Mouse (Mus musculus) adrenal gland, adult (tissue): Measurements from ENCODE around the gene Prkcz.
A peak's percentile ranks its signal among the peaks of the same experiment; 100 is the strongest.

Experiments used
- DNase-seq, 2 experiments: peaks; one replicate each; pipeline ENCODE4 v3.0.0; 2022 to 2023; ENCODE audit warnings: low spot score in 1 of 2; ENCODE audit not compliant: inconsistent age in 2 of 2

Gene Prkcz

DNA sequence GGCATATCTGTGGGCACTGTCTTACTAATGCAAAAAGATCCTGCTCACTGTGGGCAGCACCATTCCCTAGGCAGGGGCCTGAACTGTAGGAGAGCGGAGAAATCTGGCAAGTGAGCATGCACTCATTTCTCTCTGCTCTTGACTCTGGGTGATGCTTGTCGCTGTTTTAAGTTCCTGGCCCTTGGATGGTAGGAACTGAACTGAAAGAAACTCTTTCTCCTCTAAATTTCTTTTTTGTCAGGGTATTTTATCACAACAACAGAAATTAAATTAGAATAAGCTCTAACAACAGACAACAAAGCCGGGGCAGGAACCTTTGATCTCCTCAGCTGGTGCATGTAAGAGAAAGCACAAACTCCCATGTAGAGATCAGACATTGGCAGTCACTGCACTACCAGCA is 46.1 kb downstream of the Prkcz start:
- DNase-seq, result no peak

DNA sequence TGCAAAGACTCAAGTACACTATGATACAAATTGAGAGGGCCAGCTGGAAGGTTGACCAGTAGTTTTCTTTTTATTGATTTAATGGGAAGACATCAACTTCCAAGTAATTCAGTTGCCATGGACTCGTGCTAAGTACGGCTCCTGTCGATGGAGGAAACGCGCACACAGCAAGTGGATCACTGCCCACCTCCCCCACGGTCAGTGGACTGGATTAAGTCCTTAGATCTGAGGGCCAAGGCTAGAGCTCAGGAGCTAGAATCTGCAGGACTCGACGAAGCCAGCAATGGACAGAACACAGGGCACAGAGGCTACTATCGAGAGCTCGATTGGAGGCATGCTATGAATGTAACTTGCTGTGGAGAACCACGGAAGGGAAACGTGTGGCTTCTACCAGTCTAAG is 52.5 kb downstream of the Prkcz start:
- DNase-seq, result no peak

DNA sequence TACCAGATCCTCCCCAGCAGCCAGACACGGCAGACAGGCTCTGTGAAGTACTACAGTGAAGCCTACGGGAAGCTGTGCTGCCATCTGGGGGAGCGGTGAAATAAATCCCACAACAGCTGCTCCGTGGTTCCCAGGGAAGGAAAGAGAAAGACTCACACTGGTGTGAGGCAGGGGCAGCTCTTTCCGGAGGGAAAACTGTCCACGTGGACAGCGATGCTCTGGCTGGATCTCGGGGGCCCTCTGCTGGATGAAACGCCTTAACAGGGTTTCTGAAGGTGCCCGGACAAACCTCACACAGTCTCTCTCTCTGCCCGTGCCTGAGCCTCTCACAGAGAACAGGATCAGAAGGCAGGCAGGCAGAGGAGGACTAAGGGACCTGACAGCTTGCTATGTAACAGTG is 53.1 kb downstream of the Prkcz start:
- peak; percentile 76 to 93 for DNase-seq

GRCm38 (mm10) chr4:155307591-155307990 is 53.6 kb downstream of the Prkcz start:
- DNase-seq, result no peak

DNA sequence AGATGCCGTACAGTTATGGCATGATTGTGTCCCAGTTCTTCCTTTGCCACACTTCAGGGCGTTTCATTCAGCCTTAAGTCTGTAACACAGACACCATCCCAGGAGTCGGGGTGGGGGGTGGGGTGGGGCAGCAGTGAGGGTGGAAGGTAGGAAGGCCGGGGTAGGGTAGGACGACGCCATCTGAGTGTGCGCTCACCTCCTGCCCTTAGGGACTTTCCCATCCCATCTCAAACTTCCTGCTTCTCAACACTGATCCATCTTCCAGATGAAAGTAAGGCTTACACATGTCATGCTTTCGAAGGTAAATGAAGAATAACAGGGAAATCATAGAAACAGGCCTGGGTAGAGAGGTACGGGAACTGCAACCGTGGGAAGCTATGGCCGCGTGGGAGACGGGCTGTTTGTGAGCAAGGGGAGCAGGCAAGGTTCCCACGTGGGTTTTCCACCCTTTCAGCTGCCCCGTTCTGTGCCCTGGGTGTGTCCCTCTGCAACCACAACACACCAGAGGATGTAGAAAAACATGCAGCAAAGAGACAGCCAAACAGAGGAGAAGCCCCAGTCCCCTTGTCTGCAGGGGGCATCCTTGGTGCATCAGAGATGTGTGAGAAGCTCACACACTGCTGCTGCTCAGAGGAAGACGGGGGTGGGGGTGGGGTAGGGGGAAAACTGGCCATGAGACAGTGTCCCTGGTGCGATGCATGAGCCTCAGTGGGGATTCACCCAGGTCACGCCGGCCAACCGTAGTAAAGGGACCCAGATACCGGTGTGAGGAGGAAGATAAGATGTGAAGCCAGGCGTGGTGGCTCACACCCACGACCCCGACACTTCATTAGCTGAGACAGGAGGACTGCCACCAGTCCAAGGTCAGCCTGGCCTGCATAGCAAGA is 54.6 kb downstream of the Prkcz start:
- DNase-seq, result no peak

GRCm38 (mm10) chr4:155305531-155306031 is 55.6 kb downstream of the Prkcz start:
- no peak for DNase-seq

GRCm38 (mm10) chr4:155304508-155305096 is 56.6 kb downstream of the Prkcz start:
- DNase-seq, result no peak

DNA sequence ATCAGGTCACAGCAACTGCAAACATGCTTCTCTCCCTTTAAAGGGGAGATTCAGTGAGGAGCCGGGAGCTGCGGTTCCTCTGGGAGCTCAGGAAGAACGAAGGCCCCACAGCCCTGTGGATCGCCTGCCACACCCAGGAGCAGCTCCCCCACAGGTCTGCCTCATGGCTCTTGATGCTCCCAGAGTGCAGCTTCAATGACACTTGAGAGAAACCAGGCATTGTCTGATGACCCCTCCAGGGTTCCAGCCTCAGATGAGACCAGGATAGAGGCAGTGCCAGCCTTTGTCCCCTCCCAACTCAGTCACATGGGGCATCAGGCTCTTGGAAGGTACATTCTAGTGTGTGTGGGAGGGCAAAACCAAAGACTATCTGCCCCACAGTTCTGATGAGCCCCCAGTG is 59.2 kb downstream of the Prkcz start:
- no peak for DNase-seq

DNA sequence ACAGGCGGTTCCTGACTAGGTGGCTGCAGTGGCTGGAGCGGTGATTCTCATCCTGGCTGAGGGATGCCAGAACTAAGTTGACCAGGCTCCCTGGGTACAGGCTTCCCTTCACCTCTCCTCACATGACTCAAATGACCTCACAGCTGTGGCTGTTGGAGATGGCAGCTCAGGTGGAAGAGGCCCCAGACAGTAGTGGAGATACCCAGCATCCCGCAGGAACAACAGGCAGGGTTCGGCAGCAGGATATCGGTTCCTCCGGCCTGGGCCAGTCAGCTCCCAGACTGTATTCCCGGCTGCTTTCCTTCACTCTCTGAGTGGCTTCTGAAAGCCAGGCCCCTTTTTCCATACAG is 60.1 kb downstream of the Prkcz start:
- no peak for DNase-seq

DNA sequence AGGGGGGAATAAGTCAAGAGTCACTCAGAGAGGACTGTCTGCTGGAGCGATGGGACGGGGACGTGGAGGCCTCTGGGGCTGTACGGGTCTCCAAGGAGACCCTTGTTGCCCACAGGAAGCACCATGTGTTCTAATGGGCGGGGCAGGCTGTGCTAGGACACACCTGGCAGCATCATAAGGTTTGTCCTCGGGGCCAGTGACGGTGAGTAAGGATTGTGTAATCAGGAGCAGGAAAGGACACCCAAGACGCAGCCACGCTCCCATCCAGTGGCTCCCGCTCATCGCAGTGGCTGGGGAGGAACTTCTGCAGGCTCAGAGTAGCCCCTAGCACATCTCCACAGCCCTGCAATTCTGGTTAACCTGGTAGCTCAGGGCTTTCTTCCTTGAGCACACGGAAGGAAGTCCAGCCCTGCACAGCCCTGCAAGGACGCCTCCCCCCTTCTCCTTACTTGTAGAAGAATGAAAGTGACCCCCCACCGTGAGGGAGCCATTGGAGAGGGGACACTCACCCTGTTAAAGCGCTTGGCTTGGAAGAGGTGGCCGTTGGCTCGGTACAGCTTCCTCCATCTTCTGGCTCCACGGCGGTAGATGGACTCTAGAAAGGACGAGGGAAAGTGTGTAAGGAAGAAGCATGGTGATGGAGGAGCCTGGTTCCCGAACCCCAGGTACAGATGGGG is 60.6 kb downstream of the Prkcz start:
- DNase-seq, result no peak

- no peak for DNase-seq
These were observed 62.3 kb downstream of the Prkcz start for GRCm38 (mm10) chr4:155298826-155299225.

GRCm38 (mm10) chr4:155297057-155297456 is 64.1 kb downstream of the Prkcz start:
- peak in 1 of 2 experiments; percentile 47 for DNase-seq

GRCm38 (mm10) chr4:155295996-155296395 is 65.2 kb downstream of the Prkcz start:
- DNase-seq, result no peak

- DNase-seq, result no peak
These were observed 66.1 kb downstream of the Prkcz start for GRCm38 (mm10) chr4:155295026-155295590.

DNA sequence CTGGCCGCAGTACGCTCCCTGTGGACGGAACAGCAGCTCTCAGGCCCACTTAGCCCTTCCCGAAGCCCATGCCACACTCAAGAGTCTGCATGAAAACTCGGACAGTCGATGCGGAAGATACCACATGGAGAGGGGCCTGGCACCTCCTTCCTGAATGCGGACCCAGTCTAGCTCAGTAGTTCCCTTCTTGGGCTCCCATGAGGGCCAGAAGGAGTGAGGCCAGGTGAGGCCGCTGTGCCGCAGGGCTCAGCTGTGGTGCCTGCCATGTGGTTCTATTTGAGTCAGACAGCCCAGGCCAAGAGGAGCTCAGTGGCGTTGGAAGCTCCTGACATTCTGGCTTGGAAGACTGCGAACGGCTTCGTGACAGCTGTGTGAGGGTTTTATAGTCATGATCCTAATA is 66.8 kb downstream of the Prkcz start:
- DNase-seq, result no peak

GRCm38 (mm10) chr4:155292863-155293262 is 68.3 kb downstream of the Prkcz start:
- DNase-seq, result no peak

- DNase-seq, result no peak
These were observed 71.1 kb downstream of the Prkcz start for GRCm38 (mm10) chr4:155290045-155290444.

DNA sequence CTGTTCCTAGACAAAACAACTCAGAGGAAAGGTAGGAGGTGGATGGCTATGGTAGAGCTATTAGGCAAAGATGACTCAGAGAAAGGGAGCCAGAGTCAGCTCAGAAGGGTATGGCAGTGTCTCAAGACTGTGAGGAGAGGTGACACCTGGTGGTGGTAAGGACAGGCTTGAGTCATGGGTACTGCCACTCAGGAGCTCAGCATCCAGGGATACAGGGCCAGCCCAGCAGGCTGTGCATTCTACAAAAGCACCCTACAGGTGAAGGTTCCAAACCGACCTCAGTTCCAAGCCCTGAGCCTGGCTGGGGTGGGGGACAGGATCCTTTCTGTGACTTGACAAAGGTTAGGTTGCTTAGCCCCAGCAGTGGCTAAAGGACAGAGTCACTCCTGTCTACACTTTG is 72.6 kb downstream of the Prkcz start:
- DNase-seq, result no peak

- no peak for DNase-seq
These were observed 73.4 kb downstream of the Prkcz start for GRCm38 (mm10) chr4:155287713-155288112.

DNA sequence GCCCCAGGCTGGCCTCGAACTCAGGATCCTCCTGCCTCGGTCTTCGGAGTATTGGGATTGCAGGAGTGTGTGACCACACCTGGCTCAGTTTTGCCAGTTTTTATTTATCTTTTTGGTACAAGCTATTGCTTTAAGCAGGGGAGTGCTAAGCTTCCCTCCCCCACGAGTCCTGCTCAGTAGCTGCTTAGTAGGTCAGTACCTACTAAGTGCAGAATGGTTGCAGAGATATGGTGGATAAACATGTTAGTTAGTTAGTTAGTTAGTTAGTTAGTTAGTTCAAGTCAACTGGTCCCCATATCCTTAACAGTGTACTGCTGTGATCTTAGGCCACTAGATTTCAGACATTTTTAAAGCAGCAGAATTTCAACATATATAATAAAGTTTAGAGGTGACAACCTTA is 75.1 kb downstream of the Prkcz start:
- DNase-seq, result no peak

- peak; percentile 19 to 46 for DNase-seq
These were observed 76.4 kb downstream of the Prkcz start for GRCm38 (mm10) chr4:155284521-155285379.
